ENCODE assay signal across 10 mouse cellular contexts in the genomic region with DNA sequence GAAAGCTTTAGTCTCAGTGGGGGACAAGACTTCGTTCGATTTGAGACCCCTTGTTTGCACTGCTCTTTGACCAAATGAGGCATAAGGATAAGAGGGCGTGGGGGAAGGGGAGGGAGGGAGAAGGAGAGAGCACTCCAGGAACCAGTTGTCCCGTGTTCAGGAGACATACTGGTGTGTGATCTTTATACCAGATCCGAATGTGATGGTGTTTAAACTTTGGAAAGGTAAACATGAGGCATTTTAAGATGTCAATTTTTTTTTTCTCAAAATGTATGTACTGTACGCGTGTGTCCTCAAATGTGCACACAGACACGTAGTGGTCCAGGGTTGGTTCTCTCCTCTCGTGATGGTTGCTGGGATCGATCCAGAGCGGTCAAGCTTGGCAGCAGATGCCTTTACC. TPM values are rescaled to one million over a fixed set of nuclear protein-coding genes. Genes with fewer than 3 reads are reported as not detected.
DNase-seq lines count a peak whose midpoint lies in the region; ATAC-seq lines count a peak whose summit lies in the region.
"Had no signal": no experiment of that assay in that cellular context is flagged by ENCODE, and none has a peak within 500 bp of the region (broad histone marks: within the 10 kb centered on the region; RNA-seq: fewer than 3 reads in every experiment).

No protein-coding gene starts in this region.

- peak; percentile 28 for DNase-seq in heart, adult 11 months
- DNase-seq in heart, adult 18-20 months: no peak
- no peak for DNase-seq in layer of hippocampus, adult 9-11 months
- DNase-seq: cerebellum, adult 8-10 months had no signal

- no peak overlapping the region for H3K9ac ChIP-seq in limb, embryonic 15.5 days
- no peak overlapping the region for H3K9ac ChIP-seq in stomach, embryonic 15.5 days

- no peaks in the 10 kb centered on the region for H3K27me3 ChIP-seq in megakaryocyte, embryonic 14.5 days (replicated peaks)
- H3K27me3 ChIP-seq in limb, embryonic 15.5 days: no peaks in the 10 kb centered on the region
- H3K27me3 ChIP-seq in stomach, embryonic 15.5 days (replicated peaks): no peaks in the 10 kb centered on the region

- no peak overlapping the region for H3K27ac ChIP-seq in limb, embryonic 15.5 days
- peak overlapping the region; percentile 52; the same call in 1 of the 2 replicates for H3K27ac ChIP-seq in stomach, embryonic 15.5 days

- H3K9me3 ChIP-seq in megakaryocyte, embryonic 14.5 days: no peaks in the 10 kb centered on the region
- no peaks in the 10 kb centered on the region for H3K9me3 ChIP-seq in limb, embryonic 15.5 days
- H3K9me3 ChIP-seq in stomach, embryonic 15.5 days: no peaks in the 10 kb centered on the region

- no peak for ATAC-seq in megakaryocyte, adult 5-6 weeks (ENCODE audit: poor library complexity, severe bottlenecking)
- no peak for ATAC-seq in limb, embryonic 15.5 days (ENCODE audit: insufficient number of reproducible peaks, low FRiP score, low TSS enrichment, low read depth)
- ATAC-seq in stomach, embryonic 15.5 days (ENCODE audit: insufficient read depth, low FRiP score, low read depth): no peak
- no peak for ATAC-seq in erythroid progenitor cell, adult 5-6 weeks (replicated peaks; ENCODE audit: low FRiP score, poor library complexity, severe bottlenecking)

- H3K4me2 ChIP-seq in limb, embryonic 15.5 days: peak overlapping the region; percentile 94
- H3K4me2 ChIP-seq in stomach, embryonic 15.5 days: peak overlapping the region; percentile 86

- H3K36me3 ChIP-seq in megakaryocyte, embryonic 14.5 days (replicated peaks; ENCODE audit: low read length): peaks cover 19% of the 10 kb centered on the region
- H3K36me3 ChIP-seq in limb, embryonic 15.5 days: no peaks in the 10 kb centered on the region
- H3K36me3 ChIP-seq in stomach, embryonic 15.5 days: no peaks in the 10 kb centered on the region

- peaks cover 87% of the 10 kb centered on the region for H3K4me1 ChIP-seq in megakaryocyte, embryonic 14.5 days
- peaks cover 15% of the 10 kb centered on the region for H3K4me1 ChIP-seq in limb, embryonic 15.5 days
- H3K4me1 ChIP-seq in stomach, embryonic 15.5 days: peaks cover 17% of the 10 kb centered on the region

- WGBS in limb, embryonic 15.5 days: 74% methylated on average over 11 of the region's 11 CpGs
- 68% methylated on average over 11 of the region's 11 CpGs for WGBS in stomach, embryonic 15.5 days

- H3K4me3 ChIP-seq in megakaryocyte, embryonic 14.5 days (replicated peaks): peak overlapping the region; percentile 100
- 0 out of 2 replicates have a peak overlapping the region, but pooled peaks have one; percentile 53 for H3K4me3 ChIP-seq in limb, embryonic 15.5 days
- peak overlapping the region; percentile 59 for H3K4me3 ChIP-seq in stomach, embryonic 15.5 days (replicated peaks)
- H3K4me3 ChIP-seq: myocyte had no signal

RNA-seq across cellular contexts. Expression of gene Pygl, which starts 3.1 kb away (rescaled TPM):
- 10 to 100 TPM in 1 of 2 experiments, 1 to 10 TPM in 1; 3.6 to 22.4 TPM for total RNA-seq in heart, adult 18-20 months (2021)
- polyA plus RNA-seq in megakaryocyte, embryonic 14.5 days (2012; ENCODE audit: insufficient read depth, low replicate concordance): 1.8 and 35.0 TPM in 2 replicates
- 185 and 188 TPM in 2 replicates for total RNA-seq in megakaryocyte, adult 5-6 weeks (2015)
- 329 and 344 TPM in 2 replicates for total RNA-seq in megakaryocyte, adult 5-6 weeks (2017)
- 35.9 and 36.6 TPM in 2 replicates for polyA plus RNA-seq in limb, embryonic 15.5 days (2015; fragmentation: Nextera tagmentation; extraction: Ambion mirVana)
- polyA plus RNA-seq in stomach, embryonic 15.5 days (2015; fragmentation: Nextera tagmentation; extraction: Ambion mirVana): 37.0 and 39.3 TPM in 2 replicates
- 20.5 and 22.2 TPM in 2 replicates for total RNA-seq in erythroid progenitor cell, adult 5-6 weeks (2015; ENCODE audit: low replicate concordance)
- 29.8 and 31.7 TPM in 2 replicates for total RNA-seq in erythroid progenitor cell, adult 5-6 weeks (2017; ENCODE audit: low replicate concordance)

Comparison
In these comparisons a context has a peak if more than half of its experiments do, and no peak if none do; other contexts are left out.
1. RNA of gene Pygl, which starts 3.1 kb away (total RNA-seq): 185 to 344 TPM in megakaryocyte, adult 5-6 weeks; 20.5 to 31.7 TPM in erythroid progenitor cell, adult 5-6 weeks and 3.6 to 22.4 TPM in heart, adult 18-20 months; every median in the first group is over 4 times any median in the second.
2. Peak in every context shown above with its lines, with median percentiles within 50 percentile points of each other: H3K4me3 ChIP-seq.